In the genomic region with DNA sequence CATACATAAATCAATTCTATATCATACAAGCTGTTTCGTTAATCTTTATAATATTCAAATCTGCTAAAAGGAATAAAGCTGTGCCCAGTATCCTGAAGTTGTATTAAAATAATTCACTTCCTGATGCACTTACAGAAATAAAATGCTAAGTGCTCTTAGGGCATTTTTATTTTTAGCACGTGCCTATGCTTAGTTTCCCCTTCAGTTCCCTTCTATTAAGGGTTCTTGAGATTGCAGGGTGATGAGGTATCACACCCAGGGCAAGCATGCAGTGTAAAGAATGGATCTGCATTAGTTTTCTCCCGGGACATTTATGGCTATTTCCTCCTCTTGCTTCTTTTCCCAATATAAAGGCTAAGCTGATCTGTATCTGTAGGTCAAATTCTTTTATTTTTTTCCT, we compare ENCODE assay signal across 24 mouse cellular contexts.
DNase-seq lines count a peak whose midpoint lies in the region; ATAC-seq and TF ChIP-seq lines count a peak whose summit lies in the region.
"Had no signal": no experiment of that assay in that cellular context is flagged by ENCODE, and none has a peak within 500 bp of the region (broad histone marks: within the 10 kb centered on the region; RNA-seq: fewer than 3 reads in every experiment).

No protein-coding gene starts in this region.

- TF ChIP-seq CTCF in kidney, adult 2 months (conservative IDR thresholded peaks at IDR 0.05; ENCODE audit: insufficient read depth, insufficient read length, low read depth, low read length) = no peak

- no peak overlapping the region for H3K4me3 ChIP-seq in kidney, adult 2 months (ENCODE audit: insufficient read depth, low read depth, low read length)
- H3K4me3 ChIP-seq in midbrain, embryonic 11.5 days (ENCODE audit: low read depth, low read length) = no peak overlapping the region
- no peak overlapping the region for H3K4me3 ChIP-seq in midbrain, embryonic 15.5 days
- no peak overlapping the region for H3K4me3 ChIP-seq in forebrain, embryonic 15.5 days
- H3K4me3 ChIP-seq: embryonic facial prominence, embryonic 15.5 days; hindbrain, embryonic 10.5 days; limb, embryonic 12.5 days; liver, embryonic 13.5 days; midbrain, embryonic 10.5 days; neural tube, embryonic 15.5 days had no signal

- no peak for ATAC-seq in midbrain, embryonic 11.5 days (ENCODE audit: low FRiP score)
- no peak for ATAC-seq in midbrain, embryonic 15.5 days (replicated peaks)
- ATAC-seq in forebrain, embryonic 15.5 days (replicated peaks) = no peak
- ATAC-seq: forebrain, embryonic 14.5 days; hindbrain, postnatal 0 days; intestine, embryonic 16.5 days had no signal

- H3K27me3 ChIP-seq in kidney, adult 2 months (replicated peaks; ENCODE audit: control insufficient read depth, insufficient read depth, low read length) = no peaks in the 10 kb centered on the region
- H3K27me3 ChIP-seq in midbrain, embryonic 11.5 days (ENCODE audit: control insufficient read depth, insufficient read depth, low read length) = no peaks in the 10 kb centered on the region
- H3K27me3 ChIP-seq in midbrain, embryonic 15.5 days (replicated peaks) = no peaks in the 10 kb centered on the region
- no peaks in the 10 kb centered on the region for H3K27me3 ChIP-seq in forebrain, embryonic 15.5 days
- H3K27me3 ChIP-seq: embryonic facial prominence, embryonic 15.5 days; limb, embryonic 12.5 days; liver, embryonic 13.5 days; neural tube, embryonic 15.5 days had no signal

- TF ChIP-seq POLR2A in kidney, adult 2 months (IDR thresholded peaks at IDR 0.05; ENCODE audit: low read depth, low read length) = no peak

- no peaks in the 10 kb centered on the region; the same call in 1 of the 2 replicates for H3K36me3 ChIP-seq in kidney, adult 2 months (ENCODE audit: control insufficient read depth, insufficient read depth, low read length)
- no peaks in the 10 kb centered on the region for H3K36me3 ChIP-seq in midbrain, embryonic 11.5 days (ENCODE audit: control insufficient read depth, insufficient read depth, low read length)
- no peaks in the 10 kb centered on the region for H3K36me3 ChIP-seq in midbrain, embryonic 15.5 days (replicated peaks)
- H3K36me3 ChIP-seq in forebrain, embryonic 15.5 days = no peaks in the 10 kb centered on the region
- H3K36me3 ChIP-seq: embryonic facial prominence, embryonic 15.5 days; hindbrain, embryonic 10.5 days; limb, embryonic 12.5 days; liver, embryonic 13.5 days; midbrain, embryonic 10.5 days; neural tube, embryonic 15.5 days had no signal

- no peaks in the 10 kb centered on the region for H3K9me3 ChIP-seq in midbrain, embryonic 11.5 days (ENCODE audit: control insufficient read depth, low read length)
- no peaks in the 10 kb centered on the region for H3K9me3 ChIP-seq in midbrain, embryonic 15.5 days
- no peaks in the 10 kb centered on the region for H3K9me3 ChIP-seq in forebrain, embryonic 15.5 days
- H3K9me3 ChIP-seq: embryonic facial prominence, embryonic 15.5 days; hindbrain, embryonic 10.5 days; limb, embryonic 12.5 days; liver, embryonic 13.5 days; midbrain, embryonic 10.5 days; neural tube, embryonic 15.5 days had no signal

- peak; percentile 20 for DNase-seq in heart, adult 8-10 months (ENCODE audit: low spot score)
- no peak for DNase-seq in heart, postnatal 4 days
- DNase-seq in kidney, adult 2 months = no peak
- no peak for DNase-seq in kidney, postnatal 4 days
- peak; percentile 80 for DNase-seq in midbrain, embryonic 11.5 days (ENCODE audit: low spot score, missing footprints)
- no peak for DNase-seq in urinary bladder, postnatal 14 days (ENCODE audit: low spot score)
- DNase-seq: adrenal gland, postnatal 25 days; cerebellum, adult 9-11 months; gastrocnemius, postnatal 36 days; kidney, postnatal 25 days; liver, embryonic 13.5 days; right cerebral cortex, adult 18-20 months; right cerebral cortex, postnatal 4 days; thymus, postnatal 14 days had no signal

- H3K9ac ChIP-seq in midbrain, embryonic 11.5 days (ENCODE audit: low read length) = no peak overlapping the region
- H3K9ac ChIP-seq in midbrain, embryonic 15.5 days = no peak overlapping the region
- no peak overlapping the region for H3K9ac ChIP-seq in forebrain, embryonic 15.5 days (replicated peaks)
- H3K9ac ChIP-seq: embryonic facial prominence, embryonic 15.5 days; limb, embryonic 12.5 days; liver, embryonic 13.5 days; neural tube, embryonic 15.5 days had no signal

- 38% methylated on average over 3 of the region's 3 CpGs for WGBS in kidney, adult 2 months
- WGBS in midbrain, embryonic 11.5 days = 89% methylated on average over 3 of the region's 3 CpGs
- WGBS in midbrain, embryonic 15.5 days = 79% methylated on average over 3 of the region's 3 CpGs
- 77% methylated on average over 3 of the region's 3 CpGs for WGBS in forebrain, embryonic 15.5 days

- peaks cover 17% of the 10 kb centered on the region for H3K4me1 ChIP-seq in kidney, adult 2 months (ENCODE audit: control insufficient read depth, insufficient read depth, low read length)
- peaks cover 6% of the 10 kb centered on the region for H3K4me1 ChIP-seq in midbrain, embryonic 11.5 days (ENCODE audit: control insufficient read depth, insufficient read depth, low read length)
- H3K4me1 ChIP-seq in midbrain, embryonic 15.5 days = peaks cover 12% of the 10 kb centered on the region
- peaks cover 21% of the 10 kb centered on the region for H3K4me1 ChIP-seq in forebrain, embryonic 15.5 days

- H3K27ac ChIP-seq in kidney, adult 2 months (ENCODE audit: insufficient read depth, low read depth, low read length) = peak overlapping the region; percentile 70
- no peak overlapping the region for H3K27ac ChIP-seq in midbrain, embryonic 11.5 days (ENCODE audit: low read depth, low read length)
- no peak overlapping the region for H3K27ac ChIP-seq in midbrain, embryonic 15.5 days
- H3K27ac ChIP-seq in forebrain, embryonic 15.5 days (replicated peaks) = no peak overlapping the region
- H3K27ac ChIP-seq: embryonic facial prominence, embryonic 15.5 days; hindbrain, embryonic 10.5 days; hindbrain, postnatal 0 days; limb, embryonic 12.5 days; liver, embryonic 13.5 days; midbrain, embryonic 10.5 days; neural tube, embryonic 15.5 days had no signal

- H3K4me2 ChIP-seq in midbrain, embryonic 11.5 days = no peak overlapping the region
- H3K4me2 ChIP-seq in midbrain, embryonic 15.5 days = no peak overlapping the region
- H3K4me2 ChIP-seq in forebrain, embryonic 15.5 days (replicated peaks) = no peak overlapping the region
- H3K4me2 ChIP-seq: embryonic facial prominence, embryonic 15.5 days; limb, embryonic 12.5 days; liver, embryonic 13.5 days; neural tube, embryonic 15.5 days had no signal

Comparison
In these comparisons a context has a peak if more than half of its experiments do, and no peak if none do; other contexts are left out.
1. DNase-seq: peak in heart, adult 8-10 months (single experiment) and midbrain, embryonic 11.5 days (single experiment); none in heart, postnatal 4 days (single experiment), kidney, adult 2 months (single experiment), kidney, postnatal 4 days (0 of 2) and urinary bladder, postnatal 14 days (single experiment).